Mouse (Mus musculus): ENCODE results near the gene Dtx2. TPM values are rescaled to one million over a fixed set of nuclear protein-coding genes. Genes with fewer than 3 reads are reported as not detected.

The Dtx2 gene
- polyA plus RNA-seq, 1 experiment from 2014 or later = 36.3 TPM

Other genes with a start within 250 kb of the Dtx2 start
- 0.41 TPM in 1 of 2 replicates, not detected in the other for gene Styxl1, start 216.4 kb upstream of the Dtx2 start, polyA plus RNA-seq (2016; fragmentation: Nextera tagmentation; extraction: Ambion mirVana)
- 616 and 619 TPM in 2 replicates for gene Mdh2, start 216.3 kb upstream of the Dtx2 start, polyA plus RNA-seq (2016; fragmentation: Nextera tagmentation; extraction: Ambion mirVana)
- gene Srrm3, start 187.9 kb upstream of the Dtx2 start, polyA plus RNA-seq (2016; fragmentation: Nextera tagmentation; extraction: Ambion mirVana) = 14.0 and 26.1 TPM in 2 replicates
- 7.8 and 8.5 TPM in 2 replicates for gene Hspb1, start 106.9 kb upstream of the Dtx2 start, polyA plus RNA-seq (2016; fragmentation: Nextera tagmentation; extraction: Ambion mirVana)
- gene Ywhag, start 60.2 kb upstream of the Dtx2 start, polyA plus RNA-seq (2016; fragmentation: Nextera tagmentation; extraction: Ambion mirVana) = 270 and 311 TPM in 2 replicates
- gene Ssc4d, start 20.3 kb upstream of the Dtx2 start, polyA plus RNA-seq (2016; fragmentation: Nextera tagmentation; extraction: Ambion mirVana) = 1.7 TPM in 2 replicates
- gene Zp3, start 14.7 kb upstream of the Dtx2 start, polyA plus RNA-seq (2016; fragmentation: Nextera tagmentation; extraction: Ambion mirVana) = 0.10 TPM in 1 of 2 replicates, not detected in the other
- 0.10 TPM in 1 of 2 replicates, not detected in the other for gene Upk3b, start 43.7 kb downstream of the Dtx2 start, polyA plus RNA-seq (2016; fragmentation: Nextera tagmentation; extraction: Ambion mirVana)
- 0.50 and 0.72 TPM in 2 replicates for gene Upk3bl, start 59.7 kb downstream of the Dtx2 start, polyA plus RNA-seq (2016; fragmentation: Nextera tagmentation; extraction: Ambion mirVana)
- 3.6 and 6.3 TPM in 2 replicates for gene Rasa4, start 89.1 kb downstream of the Dtx2 start, polyA plus RNA-seq (2016; fragmentation: Nextera tagmentation; extraction: Ambion mirVana)
- gene Polr2j, start 121.8 kb downstream of the Dtx2 start, polyA plus RNA-seq (2016; fragmentation: Nextera tagmentation; extraction: Ambion mirVana) = 286 and 311 TPM in 2 replicates
- gene Lrwd1, start 141.3 kb downstream of the Dtx2 start, polyA plus RNA-seq (2016; fragmentation: Nextera tagmentation; extraction: Ambion mirVana) = 56.9 and 59.0 TPM in 2 replicates
- 27.1 and 27.5 TPM in 2 replicates for gene Alkbh4, start 141.3 kb downstream of the Dtx2 start, polyA plus RNA-seq (2016; fragmentation: Nextera tagmentation; extraction: Ambion mirVana)
- gene Orai2, start 175.9 kb downstream of the Dtx2 start, polyA plus RNA-seq (2016; fragmentation: Nextera tagmentation; extraction: Ambion mirVana) = 8.0 and 10.8 TPM in 2 replicates
- gene Prkrip1, start 204.2 kb downstream of the Dtx2 start, polyA plus RNA-seq (2016; fragmentation: Nextera tagmentation; extraction: Ambion mirVana) = 67.7 and 72.9 TPM in 2 replicates